Mouse (Mus musculus) embryonic facial prominence, embryonic 14.5 days (tissue): ENCODE measurements at regions not wholly inside any gene's neighbourhood (a gene's known extent, or its start where the extent isn't known, plus 50 kb on each side); places are given as distances from the start of the nearest gene placed in this dataset.
"Not testable (repeated sequence)": the region's sequence is repeated elsewhere in the genome, so short reads cannot be mapped to it uniquely, and the experiment has no call there.

Experiments used
- ATAC-seq: fragments of 200-750 bp; cut with Nextera tagmentation; 2 replicates; pipeline ENCODE4 v1.8.0; 2017; ENCODE audit warnings: low read depth, moderate number of reproducible peaks, moderate TSS enrichment
- DNase-seq: peaks from one replicate; pipeline ENCODE4 v3.0.0-alpha.2; 2015; ENCODE audit warnings: low spot score
- H3K27ac ChIP-seq: fragments of 300-500 bp; sonication (generic); replicated peaks from 2 replicates; pipeline ENCODE4 v1.5.1; 2014; ENCODE audit warnings: low read depth, mild to moderate bottlenecking, low read length, moderate library complexity
- H3K27me3 ChIP-seq: fragments of 300-500 bp; sonication (generic); replicated peaks from 2 replicates; pipeline ENCODE4 v1.6.1; 2014; ENCODE audit warnings: low read length; ENCODE audit not compliant: control insufficient read depth, insufficient read depth
- H3K36me3 ChIP-seq: fragments of 300-500 bp; sonication (generic); 2 replicates; pipeline ENCODE4 v1.6.1; 2014; ENCODE audit warnings: low read length, mixed read lengths; ENCODE audit not compliant: control insufficient read depth, insufficient read depth
- H3K4me1 ChIP-seq: fragments of 300-500 bp; sonication (generic); 2 replicates; pipeline ENCODE4 v1.6.1; 2014; ENCODE audit warnings: antibody characterized with exemption, low read length; ENCODE audit not compliant: control insufficient read depth, insufficient read depth
- H3K4me2 ChIP-seq: fragments of 300-500 bp; sonication (generic); 2 replicates; pipeline ENCODE4 v1.6.1; 2014; ENCODE audit warnings: low read depth, mild to moderate bottlenecking, low read length, moderate library complexity, mixed read lengths
- H3K4me3 ChIP-seq: fragments of 300-500 bp; sonication (generic); 2 replicates; pipeline ENCODE4 v1.5.1; 2014; ENCODE audit warnings: low read depth, mild to moderate bottlenecking, low read length
- H3K9ac ChIP-seq: fragments of 300-500 bp; sonication (generic); 2 replicates; pipeline ENCODE4 v1.6.1; 2014; ENCODE audit warnings: low read depth, mild to moderate bottlenecking, low read length, moderate library complexity, mixed read lengths
- H3K9me3 ChIP-seq: fragments of 300-500 bp; sonication (generic); 2 replicates; pipeline ENCODE4 v1.6.1; 2016; ENCODE audit warnings: low read length; ENCODE audit not compliant: control insufficient read depth
- WGBS: fragments of 180-500 bp; shearing (Covaris S2); extraction: QIAGEN DNeasy Blood & Tissue Kit; methylation state at CpG from one replicate; pipeline ENCODE4 v1.1.7; 2014; 5-methylcytosine and 5-hydroxymethylcytosine counted together

GRCm38 (mm10) chr12:79989582-79990110 is 123.2 kb downstream of the Zfp36l1 start:
- H3K4me2 ChIP-seq: peak overlapping the region; percentile 14
- peak overlapping the region; percentile 42; the same call in 1 of the 2 replicates for H3K9ac ChIP-seq
- ATAC-seq (peak; percentile 50; the same call in 1 of the 2 replicates), DNase-seq (peak; percentile 91)
- H3K4me1 ChIP-seq: peaks cover 81% of the 10 kb centered on the region
- H3K27ac ChIP-seq: peak overlapping the region; percentile 85
- no peaks in the 10 kb centered on the region for H3K27me3 ChIP-seq
- whole genome bisulfite sequencing: 24% methylated on average over 9 of the region's 9 CpGs
- H3K9me3 ChIP-seq: no peaks in the 10 kb centered on the region
- H3K36me3 ChIP-seq: no peaks in the 10 kb centered on the region
- H3K4me3 ChIP-seq: no peak overlapping the region

GRCm38 (mm10) chr12:79988401-79989358 is 124.1 kb downstream of the Zfp36l1 start:
- peak; percentile 48 for ATAC-seq
- Histone ChIP-seq H3K36me3 (no peaks in the 10 kb centered on the region), H3K9ac (peak overlapping the region; percentile 9; the same call in 1 of the 2 replicates), H3K27me3 (no peaks in the 10 kb centered on the region), H3K4me1 (peaks cover 80% of the 10 kb centered on the region), H3K4me3 (no peak overlapping the region), H3K9me3 (no peaks in the 10 kb centered on the region), H3K27ac (peak overlapping the region; percentile 85), H3K4me2 (no peak overlapping the region)
- DNase-seq: peak; percentile 93
- 57% methylated on average over 11 of the region's 11 CpGs for whole genome bisulfite sequencing

GRCm38 (mm10) chr12:79986241-79986976 is 126.4 kb downstream of the Zfp36l1 start:
- Histone ChIP-seq H3K4me2 (0 out of 2 replicates have a peak overlapping the region, but pooled peaks have one; percentile 5), H3K9ac (0 out of 2 replicates have a peak overlapping the region, but pooled peaks have one; percentile 28), H3K4me3 (no peak overlapping the region), H3K27me3 (no peaks in the 10 kb centered on the region), H3K27ac (peak overlapping the region; percentile 90), H3K36me3 (no peaks in the 10 kb centered on the region), H3K9me3 (no peaks in the 10 kb centered on the region), H3K4me1 (peaks cover 75% of the 10 kb centered on the region)
- no peak; the same call in 1 of the 2 replicates for ATAC-seq
- 21% methylated on average over 9 of the region's 9 CpGs for WGBS
- peak; percentile 84 for DNase-seq

GRCm38 (mm10) chr12:79984985-79985747 is 127.6 kb downstream of the Zfp36l1 start:
- Histone ChIP-seq H3K27ac (peak overlapping the region; percentile 90), H3K36me3 (no peaks in the 10 kb centered on the region), H3K9me3 (no peaks in the 10 kb centered on the region), H3K27me3 (no peaks in the 10 kb centered on the region), H3K4me1 (peaks cover 62% of the 10 kb centered on the region), H3K4me2 (no peak overlapping the region), H3K9ac (no peak overlapping the region), H3K4me3 (no peak overlapping the region)
- ATAC-seq (no peak), DNase-seq (peak; percentile 82)
- WGBS: 65% methylated on average over 5 of the region's 5 CpGs

- no peak for DNase-seq
- no peak for ATAC-seq
- H3K4me1 ChIP-seq: peaks cover 53% of the 10 kb centered on the region
- no peak overlapping the region for H3K4me3 ChIP-seq
- H3K9me3 ChIP-seq: no peaks in the 10 kb centered on the region
- no peak overlapping the region for H3K4me2 ChIP-seq
- H3K27me3 ChIP-seq: no peaks in the 10 kb centered on the region
- H3K9ac ChIP-seq: no peak overlapping the region
- H3K27ac ChIP-seq: no peak overlapping the region
- H3K36me3 ChIP-seq: no peaks in the 10 kb centered on the region
- 46% methylated on average over 10 of the region's 10 CpGs for WGBS
Measured at GRCm38 (mm10) chr12:79984025-79984790, 128.6 kb downstream of the Zfp36l1 start.

GRCm38 (mm10) chr12:79983232-79983631 is 129.6 kb downstream of the Zfp36l1 start:
- 47% methylated on average over 6 of the region's 6 CpGs for WGBS
- peaks cover 43% of the 10 kb centered on the region for H3K4me1 ChIP-seq
- no peak for ATAC-seq

GRCm38 (mm10) chr12:79982497-79982896 is 130.3 kb downstream of the Zfp36l1 start:
- H3K27me3 ChIP-seq, ATAC-seq, H3K4me2 ChIP-seq, H3K4me3 ChIP-seq, DNase-seq, H3K27ac ChIP-seq, H3K9me3 ChIP-seq, H3K9ac ChIP-seq, H3K36me3 ChIP-seq: not testable (repeated sequence)
- H3K4me1 ChIP-seq: peaks cover 38% of the 10 kb centered on the region
- 63% methylated on average over 1 of the region's 1 CpGs for WGBS

More at GRCm38 (mm10) chr12:79983232-79983631, 129.6 kb downstream of the Zfp36l1 start:
- no peak for DNase-seq
- Histone ChIP-seq H3K9ac (0 out of 2 replicates have a peak overlapping the region, but pooled peaks have one; percentile 1), H3K4me2 (no peak overlapping the region), H3K36me3 (no peaks in the 10 kb centered on the region), H3K27me3 (no peaks in the 10 kb centered on the region), H3K9me3 (no peaks in the 10 kb centered on the region), H3K4me3 (no peak overlapping the region), H3K27ac (no peak overlapping the region)
